ENCODE assay signal across 24 mouse cellular contexts in the genomic region with DNA sequence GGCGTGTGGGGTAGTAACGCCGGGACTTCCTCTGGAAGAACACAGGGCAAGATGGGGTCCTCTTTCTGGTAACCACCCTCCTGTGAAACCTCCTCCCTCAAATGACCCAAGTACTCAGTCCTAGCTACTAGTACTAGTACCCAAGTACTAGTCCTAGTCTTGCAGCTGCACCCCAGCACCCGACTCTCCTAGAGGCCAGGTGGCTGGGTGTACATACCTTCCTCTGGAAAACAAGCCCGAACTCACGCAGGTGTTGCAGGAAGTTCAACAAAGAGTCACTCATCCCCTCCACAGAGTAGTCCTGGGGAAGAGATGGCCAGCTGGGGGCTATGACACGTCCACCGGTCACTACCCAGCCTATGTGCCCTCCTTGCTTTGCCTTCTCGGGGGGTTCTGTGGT. TPM values are rescaled to one million over a fixed set of nuclear protein-coding genes. Genes with fewer than 3 reads are reported as not detected.
"Had no signal": no experiment of that assay in that cellular context is flagged by ENCODE, and none has a peak within 500 bp of the region (broad histone marks: within the 10 kb centered on the region; RNA-seq: fewer than 3 reads in every experiment).

No protein-coding gene starts in this region.

- DNase-seq: kidney, adult 11 months; layer of hippocampus, postnatal 36 days; liver, postnatal 0 days; lung, embryonic 14.5 days; right cerebral cortex, adult 18-20 months; right cerebral cortex, postnatal 14 days; right cerebral cortex, postnatal 4 days had no signal

- H3K36me3 ChIP-seq: midbrain, embryonic 15.5 days; neural tube, embryonic 15.5 days had no signal

- H3K4me3 ChIP-seq: intestine, embryonic 15.5 days; layer of hippocampus, adult 2 months; left cerebral cortex, adult 2 months; midbrain, embryonic 12.5 days; midbrain, embryonic 15.5 days; neural tube, embryonic 12.5 days; neural tube, embryonic 15.5 days; stomach, embryonic 15.5 days had no signal

- H3K27me3 ChIP-seq: intestine, embryonic 15.5 days; midbrain, embryonic 12.5 days; midbrain, embryonic 15.5 days; neural tube, embryonic 12.5 days; neural tube, embryonic 15.5 days; stomach, embryonic 15.5 days had no signal

- H3K9me3 ChIP-seq: intestine, embryonic 15.5 days; midbrain, embryonic 12.5 days; midbrain, embryonic 15.5 days; neural tube, embryonic 12.5 days; neural tube, embryonic 15.5 days; stomach, embryonic 15.5 days had no signal

- H3K27ac ChIP-seq: intestine, embryonic 15.5 days; kidney, postnatal 0 days; layer of hippocampus, adult 2 months; left cerebral cortex, adult 2 months; liver, embryonic 14.5 days; macrophage; midbrain, embryonic 12.5 days; midbrain, embryonic 15.5 days; neural tube, embryonic 12.5 days; neural tube, embryonic 15.5 days; stomach, embryonic 15.5 days had no signal

RNA-seq across cellular contexts. Expression of a gene that starts 26.2 kb away (rescaled TPM):
- polyA plus RNA-seq: limb, embryonic 11.5 days; liver, adult 2 months; liver, embryonic 14.5 days; liver, postnatal 0 days; macrophage; midbrain, embryonic 12.5 days; midbrain, embryonic 15.5 days; neural tube, embryonic 12.5 days; neural tube, embryonic 15.5 days had no signal

RNA-seq across cellular contexts. Expression of a gene that starts 43.3 kb away (rescaled TPM):
- polyA plus RNA-seq: intestine, embryonic 15.5 days; kidney, embryonic 14.5 days; kidney, postnatal 0 days; large intestine, adult 2 months; limb, embryonic 11.5 days; limb, embryonic 14.5 days; liver, adult 2 months; liver, embryonic 14.5 days; liver, postnatal 0 days; lung, embryonic 14.5 days; lung, postnatal 0 days; macrophage; midbrain, embryonic 12.5 days; midbrain, embryonic 15.5 days; neural tube, embryonic 12.5 days; neural tube, embryonic 15.5 days had no signal
